In genomic region chr4:145213999-145214785, GRCm38 (mm10) we compare ENCODE assay signal across 7 mouse cellular contexts. TPM values are rescaled to one million over a fixed set of nuclear protein-coding genes. Genes with fewer than 3 reads are reported as not detected.
DNase-seq lines count a peak whose midpoint lies in the region; ATAC-seq and TF ChIP-seq lines count a peak whose summit lies in the region.

No protein-coding gene starts in this region.

- H3K4me1 ChIP-seq in intestine, postnatal 0 days (replicated peaks; ENCODE audit: control insufficient read depth, insufficient read depth, low read length) = no peaks in the 10 kb centered on the region
- H3K4me1 ChIP-seq in midbrain, embryonic 11.5 days (ENCODE audit: control insufficient read depth, insufficient read depth, low read length) = no peaks in the 10 kb centered on the region

- 33% methylated on average over 8 of the region's 8 CpGs for WGBS in intestine, postnatal 0 days
- whole genome bisulfite sequencing in midbrain, embryonic 11.5 days = 32% methylated on average over 8 of the region's 8 CpGs

- H3K27me3 ChIP-seq in intestine, postnatal 0 days (replicated peaks; ENCODE audit: control insufficient read depth, insufficient read depth, low read length) = no peaks in the 10 kb centered on the region
- H3K27me3 ChIP-seq in midbrain, embryonic 11.5 days (ENCODE audit: control insufficient read depth, insufficient read depth, low read length) = no peaks in the 10 kb centered on the region

- peak; percentile 99 for TF ChIP-seq CTCF in intestine, postnatal 0 days (IDR thresholded peaks at IDR 0.05; ENCODE audit: low read depth)

- intact Hi-C loops in left cerebral cortex, postnatal 36 days (cut with DNase I) = loop anchor here (1.0 kb wide), 1 partner anchor 72 kb away; no protein-coding TSS in a partner anchor

- H3K4me3 ChIP-seq in intestine, postnatal 0 days (ENCODE audit: low read depth, low read length) = no peak overlapping the region
- H3K4me3 ChIP-seq in midbrain, embryonic 11.5 days (ENCODE audit: low read depth, low read length) = no peak overlapping the region

- peak; percentile 96 for DNase-seq in adrenal gland, adult 18-20 months (ENCODE audit: low spot score in 2 of 2)
- DNase-seq in embryo, embryonic 11.5 days (ENCODE audit: low read depth, low spot score) = peak; percentile 80
- peak; percentile 82 to 87 for DNase-seq in left cerebral cortex, postnatal 36 days (ENCODE audit: low spot score in 2 of 2)
- peak; percentile 100 for DNase-seq in midbrain, embryonic 11.5 days (ENCODE audit: low spot score, missing footprints)
- peak; percentile 95 for DNase-seq in right cerebral cortex, postnatal 4 days

- H3K4me2 ChIP-seq in intestine, postnatal 0 days (replicated peaks; ENCODE audit: low read depth) = no peak overlapping the region
- no peak overlapping the region for H3K4me2 ChIP-seq in midbrain, embryonic 11.5 days

- H3K36me3 ChIP-seq in intestine, postnatal 0 days (ENCODE audit: control insufficient read depth, insufficient read depth) = peaks cover 9% of the 10 kb centered on the region; the same call in 1 of the 2 replicates
- H3K36me3 ChIP-seq in midbrain, embryonic 11.5 days (ENCODE audit: control insufficient read depth, insufficient read depth, low read length) = no peaks in the 10 kb centered on the region

- no peak overlapping the region for H3K9ac ChIP-seq in intestine, postnatal 0 days (ENCODE audit: low read depth, low read length)
- H3K9ac ChIP-seq in midbrain, embryonic 11.5 days (ENCODE audit: low read length) = no peak overlapping the region

- ATAC-seq in granulocyte monocyte progenitor cell, adult 5-6 weeks (replicated peaks; ENCODE audit: poor library complexity, severe bottlenecking) = peak; percentile 70
- ATAC-seq in intestine, postnatal 0 days = peak; percentile 77
- peak; percentile 88 for ATAC-seq in midbrain, embryonic 11.5 days (ENCODE audit: low FRiP score)

- H3K9me3 ChIP-seq in intestine, postnatal 0 days (ENCODE audit: control insufficient read depth) = no peaks in the 10 kb centered on the region
- no peaks in the 10 kb centered on the region for H3K9me3 ChIP-seq in midbrain, embryonic 11.5 days (ENCODE audit: control insufficient read depth, low read length)

- H3K27ac ChIP-seq in intestine, postnatal 0 days (ENCODE audit: low read depth, low read length) = no peak overlapping the region
- H3K27ac ChIP-seq in midbrain, embryonic 11.5 days (ENCODE audit: low read depth, low read length) = no peak overlapping the region

RNA-seq across cellular contexts. Expression of gene Vps13d, which starts 19.4 kb away (rescaled TPM):
- 10 to 100 TPM; 48.1 to 71.3 TPM for total RNA-seq in adrenal gland, adult 18-20 months (2021)
- 21.4 and 26.1 TPM in 2 replicates for total RNA-seq in granulocyte monocyte progenitor cell, adult 5-6 weeks (2014; fragmentation: Nextera tagmentation)
- 37.3 and 41.3 TPM in 2 replicates for total RNA-seq in granulocyte monocyte progenitor cell, adult 5-6 weeks (2017)
- polyA plus RNA-seq in intestine, postnatal 0 days (2015; fragmentation: Nextera tagmentation; extraction: Ambion mirVana) = 14.8 and 18.2 TPM in 2 replicates
- 10 to 100 TPM; 59.2 to 70.4 TPM for total RNA-seq in left cerebral cortex, postnatal 36 days (2021)
- polyA plus RNA-seq in midbrain, embryonic 11.5 days (2014; fragmentation: Nextera tagmentation; extraction: Ambion mirVana) = 8.2 and 8.7 TPM in 2 replicates

RNA-seq across cellular contexts. Expression of gene Tnfrsf1b, which starts 32.5 kb away (rescaled TPM):
- 10 to 100 TPM in 1 of 2 experiments, 1 to 10 TPM in 1; 8.5 to 18.4 TPM for total RNA-seq in adrenal gland, adult 18-20 months (2021)
- 41.1 and 42.9 TPM in 2 replicates for total RNA-seq in granulocyte monocyte progenitor cell, adult 5-6 weeks (2014; fragmentation: Nextera tagmentation)
- 33.8 and 37.0 TPM in 2 replicates for total RNA-seq in granulocyte monocyte progenitor cell, adult 5-6 weeks (2017)
- 2.8 and 2.9 TPM in 2 replicates for polyA plus RNA-seq in intestine, postnatal 0 days (2015; fragmentation: Nextera tagmentation; extraction: Ambion mirVana)
- 1 to 10 TPM; 2.5 to 2.7 TPM for total RNA-seq in left cerebral cortex, postnatal 36 days (2021)
- polyA plus RNA-seq in midbrain, embryonic 11.5 days (2014; fragmentation: Nextera tagmentation; extraction: Ambion mirVana) = 1.9 and 2.4 TPM in 2 replicates
